In the genomic region with DNA sequence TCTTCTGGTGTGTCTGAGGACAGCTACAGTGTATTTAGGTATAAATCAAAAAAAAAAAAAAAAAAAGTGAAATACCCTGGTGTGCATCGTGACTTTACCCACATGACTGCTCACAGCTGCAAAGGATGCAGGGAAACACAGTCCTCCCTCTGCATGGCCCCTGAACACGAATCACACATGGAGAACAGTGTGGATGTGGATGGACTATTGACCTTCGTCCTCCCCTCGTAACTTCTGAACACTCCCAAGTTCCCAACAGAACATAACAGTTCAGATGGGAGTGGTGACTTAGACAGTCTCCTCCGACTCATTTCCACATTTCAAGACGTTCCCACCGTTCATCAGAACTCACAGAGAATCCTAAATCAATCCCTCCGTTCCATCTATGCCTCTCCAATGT, we compare ENCODE assay signal across 10 mouse cellular contexts. TPM values are rescaled to one million over a fixed set of nuclear protein-coding genes. Genes with fewer than 3 reads are reported as not detected.
A peak's percentile ranks its signal among the peaks of the same experiment; 100 is the strongest.
DNase-seq lines count a peak whose midpoint lies in the region; ATAC-seq and TF ChIP-seq lines count a peak whose summit lies in the region.
"Had no signal": no experiment of that assay in that cellular context is flagged by ENCODE, and none has a peak within 500 bp of the region (broad histone marks: within the 10 kb centered on the region; RNA-seq: fewer than 3 reads in every experiment).

No protein-coding gene starts in this region.

- no peak overlapping the region for H3K4me3 ChIP-seq in embryonic facial prominence, embryonic 12.5 days
- H3K4me3 ChIP-seq in embryonic facial prominence, embryonic 10.5 days = no peak overlapping the region
- H3K4me3 ChIP-seq in layer of hippocampus, adult 2 months = peak overlapping the region; percentile 45; the same call in 1 of the 2 replicates
- peak overlapping the region; percentile 21 for H3K4me3 ChIP-seq in hindbrain, postnatal 0 days (ENCODE audit: low read length)
- no peak overlapping the region; the same call in 1 of the 2 replicates for H3K4me3 ChIP-seq in neural tube, embryonic 14.5 days (ENCODE audit: low read depth, low read length)

- no peaks in the 10 kb centered on the region for H3K36me3 ChIP-seq in embryonic facial prominence, embryonic 12.5 days
- H3K36me3 ChIP-seq in embryonic facial prominence, embryonic 10.5 days (replicated peaks) = no peaks in the 10 kb centered on the region
- no peaks in the 10 kb centered on the region for H3K36me3 ChIP-seq in hindbrain, postnatal 0 days (ENCODE audit: insufficient read depth, low read length)
- H3K36me3 ChIP-seq in neural tube, embryonic 14.5 days (ENCODE audit: control insufficient read depth, insufficient read depth, low read length) = no peaks in the 10 kb centered on the region

- WGBS in embryonic facial prominence, embryonic 12.5 days = 73% methylated on average over 8 of the region's 8 CpGs
- 82% methylated on average over 8 of the region's 8 CpGs for WGBS in embryonic facial prominence, embryonic 10.5 days
- 50% methylated on average over 8 of the region's 8 CpGs for WGBS in hindbrain, postnatal 0 days
- WGBS in neural tube, embryonic 14.5 days = 58% methylated on average over 8 of the region's 8 CpGs

- no peak for ATAC-seq in embryonic facial prominence, embryonic 12.5 days (ENCODE audit: insufficient number of reproducible peaks, insufficient read depth, low FRiP score, low TSS enrichment)
- ATAC-seq in hindbrain, postnatal 0 days = peak; percentile 21; the same call in 1 of the 2 replicates
- ATAC-seq in neural tube, embryonic 14.5 days (ENCODE audit: low read depth) = no peak
- ATAC-seq in megakaryocyte, adult 5-6 weeks (ENCODE audit: poor library complexity, severe bottlenecking) = no peak

- no peaks in the 10 kb centered on the region for H3K27me3 ChIP-seq in embryonic facial prominence, embryonic 12.5 days
- H3K27me3 ChIP-seq in embryonic facial prominence, embryonic 10.5 days (replicated peaks; ENCODE audit: low read depth, poor library complexity, severe bottlenecking) = no peaks in the 10 kb centered on the region
- no peaks in the 10 kb centered on the region for H3K27me3 ChIP-seq in hindbrain, postnatal 0 days (ENCODE audit: insufficient read depth, low read length)
- no peaks in the 10 kb centered on the region for H3K27me3 ChIP-seq in neural tube, embryonic 14.5 days (ENCODE audit: control insufficient read depth, insufficient read depth, low read length)

- H3K9me3 ChIP-seq in embryonic facial prominence, embryonic 12.5 days = no peaks in the 10 kb centered on the region
- no peaks in the 10 kb centered on the region for H3K9me3 ChIP-seq in embryonic facial prominence, embryonic 10.5 days
- no peaks in the 10 kb centered on the region for H3K9me3 ChIP-seq in hindbrain, postnatal 0 days (ENCODE audit: low read length)
- no peaks in the 10 kb centered on the region for H3K9me3 ChIP-seq in neural tube, embryonic 14.5 days (ENCODE audit: control insufficient read depth, low read length)

- H3K9ac ChIP-seq in embryonic facial prominence, embryonic 12.5 days = no peak overlapping the region
- H3K9ac ChIP-seq in hindbrain, postnatal 0 days (replicated peaks; ENCODE audit: low read length) = no peak overlapping the region
- no peak overlapping the region for H3K9ac ChIP-seq in neural tube, embryonic 14.5 days (replicated peaks; ENCODE audit: low read depth, low read length)

- no peak for DNase-seq in embryonic facial prominence, embryonic 10.5 days (ENCODE audit: low spot score)
- DNase-seq in layer of hippocampus, adult 2 months (ENCODE audit: low spot score in 2 of 2) = no peak
- DNase-seq in layer of hippocampus, adult 11-12 months (ENCODE audit: low spot score) = no peak
- no peak for DNase-seq in hindbrain, postnatal 0 days (ENCODE audit: low spot score)
- DNase-seq in cerebellum, adult 11 months = no peak
- DNase-seq: adrenal gland, postnatal 36 days had no signal

- TF ChIP-seq CTCF in layer of hippocampus, adult 2 months (conservative IDR thresholded peaks at IDR 0.05) = peak; percentile 37
- TF ChIP-seq CTCF in hindbrain, postnatal 0 days (IDR thresholded peaks at IDR 0.05; ENCODE audit: low read depth) = no peak

- H3K4me1 ChIP-seq in embryonic facial prominence, embryonic 12.5 days = peaks cover 10% of the 10 kb centered on the region
- H3K4me1 ChIP-seq in embryonic facial prominence, embryonic 10.5 days = peaks cover 14% of the 10 kb centered on the region
- H3K4me1 ChIP-seq in hindbrain, postnatal 0 days (ENCODE audit: insufficient read depth, low read length) = 0 out of 2 replicates have a peak, but pooled peaks cover 4% of the 10 kb centered on the region
- 0 out of 2 replicates have a peak, but pooled peaks cover 3% of the 10 kb centered on the region for H3K4me1 ChIP-seq in neural tube, embryonic 14.5 days (ENCODE audit: control insufficient read depth, insufficient read depth, low read length)

- H3K27ac ChIP-seq in embryonic facial prominence, embryonic 12.5 days = no peak overlapping the region
- H3K27ac ChIP-seq in embryonic facial prominence, embryonic 10.5 days (replicated peaks) = no peak overlapping the region
- peak overlapping the region; percentile 88 for H3K27ac ChIP-seq in layer of hippocampus, adult 2 months
- H3K27ac ChIP-seq in hindbrain, postnatal 0 days = peak overlapping the region; percentile 57; the same call in 1 of the 2 replicates
- no peak overlapping the region for H3K27ac ChIP-seq in neural tube, embryonic 14.5 days (ENCODE audit: low read depth, low read length)

- H3K4me2 ChIP-seq in embryonic facial prominence, embryonic 12.5 days (replicated peaks) = peak overlapping the region; percentile 39
- H3K4me2 ChIP-seq in hindbrain, postnatal 0 days (ENCODE audit: low read depth, low read length) = peak overlapping the region; percentile 53
- peak overlapping the region; percentile 45 for H3K4me2 ChIP-seq in neural tube, embryonic 14.5 days (ENCODE audit: low read depth, low read length)

RNA-seq across cellular contexts. Expression of gene Shc3, which starts 33.5 kb away (rescaled TPM):
- 1.7 and 2.5 TPM in 2 replicates for polyA plus RNA-seq in embryonic facial prominence, embryonic 12.5 days (2016; fragmentation: Nextera tagmentation; extraction: Ambion mirVana)
- 0.92 and 0.94 TPM in 2 replicates for polyA plus RNA-seq in embryonic facial prominence, embryonic 10.5 days (2016; fragmentation: Nextera tagmentation; extraction: Ambion mirVana)
- 100 to 1,000 TPM; 120 to 127 TPM for total RNA-seq in layer of hippocampus, adult 2 months (2021)
- total RNA-seq in hindbrain, postnatal 0 days (2014; rRNA removed) = 111 and 122 TPM in 2 replicates
- polyA plus RNA-seq in hindbrain, postnatal 0 days (2015; fragmentation: Nextera tagmentation; extraction: Ambion mirVana) = 8.5 and 9.1 TPM in 2 replicates
- polyA plus RNA-seq in neural tube, embryonic 14.5 days (2014; fragmentation: Nextera tagmentation; extraction: Ambion mirVana) = 5.4 and 6.6 TPM in 2 replicates
- not detected in 2 replicates for total RNA-seq in megakaryocyte, adult 5-6 weeks (2015)
- not detected in 2 replicates for total RNA-seq in megakaryocyte, adult 5-6 weeks (2017)
- total RNA-seq: hematopoietic stem cell, adult 5-6 weeks had no signal

RNA-seq across cellular contexts. Expression of gene Cks2, which starts 42.3 kb away (rescaled TPM):
- 283 and 304 TPM in 2 replicates for polyA plus RNA-seq in embryonic facial prominence, embryonic 12.5 days (2016; fragmentation: Nextera tagmentation; extraction: Ambion mirVana)
- 384 and 402 TPM in 2 replicates for polyA plus RNA-seq in embryonic facial prominence, embryonic 10.5 days (2016; fragmentation: Nextera tagmentation; extraction: Ambion mirVana)
- 1 to 10 TPM; 1.9 to 2.8 TPM for total RNA-seq in layer of hippocampus, adult 2 months (2021)
- total RNA-seq in hindbrain, postnatal 0 days (2014; rRNA removed) = 40.0 and 41.0 TPM in 2 replicates
- 58.6 and 69.4 TPM in 2 replicates for polyA plus RNA-seq in hindbrain, postnatal 0 days (2015; fragmentation: Nextera tagmentation; extraction: Ambion mirVana)
- 24.5 and 34.5 TPM in 2 replicates for polyA plus RNA-seq in neural tube, embryonic 14.5 days (2014; fragmentation: Nextera tagmentation; extraction: Ambion mirVana)
- total RNA-seq in megakaryocyte, adult 5-6 weeks (2015) = 282 and 302 TPM in 2 replicates
- total RNA-seq in megakaryocyte, adult 5-6 weeks (2017) = 143 and 170 TPM in 2 replicates

RNA-seq across cellular contexts. Expression of gene Secisbp2, which starts 48.7 kb away (rescaled TPM):
- 25.2 and 30.9 TPM in 2 replicates for polyA plus RNA-seq in embryonic facial prominence, embryonic 12.5 days (2016; fragmentation: Nextera tagmentation; extraction: Ambion mirVana)
- 25.2 and 25.9 TPM in 2 replicates for polyA plus RNA-seq in embryonic facial prominence, embryonic 10.5 days (2016; fragmentation: Nextera tagmentation; extraction: Ambion mirVana)
- total RNA-seq in layer of hippocampus, adult 2 months (2021) = 10 to 100 TPM; 22.5 to 22.9 TPM
- 13.7 and 15.0 TPM in 2 replicates for total RNA-seq in hindbrain, postnatal 0 days (2014; rRNA removed)
- polyA plus RNA-seq in hindbrain, postnatal 0 days (2015; fragmentation: Nextera tagmentation; extraction: Ambion mirVana) = 20.1 and 21.8 TPM in 2 replicates
- polyA plus RNA-seq in neural tube, embryonic 14.5 days (2014; fragmentation: Nextera tagmentation; extraction: Ambion mirVana) = 29.6 and 33.9 TPM in 2 replicates
- total RNA-seq in megakaryocyte, adult 5-6 weeks (2015) = 14.0 and 16.1 TPM in 2 replicates
- 18.2 and 21.9 TPM in 2 replicates for total RNA-seq in megakaryocyte, adult 5-6 weeks (2017)

Comparison
In these comparisons a context has a peak if more than half of its experiments do, and no peak if none do; other contexts are left out.
1. H3K27ac ChIP-seq: peak in layer of hippocampus, adult 2 months (single experiment) and hindbrain, postnatal 0 days (single experiment); none in embryonic facial prominence, embryonic 12.5 days (single experiment), embryonic facial prominence, embryonic 10.5 days (single experiment) and neural tube, embryonic 14.5 days (single experiment).
2. H3K4me3 ChIP-seq: peak in layer of hippocampus, adult 2 months (single experiment) and hindbrain, postnatal 0 days (single experiment); none in embryonic facial prominence, embryonic 12.5 days (single experiment), embryonic facial prominence, embryonic 10.5 days (single experiment) and neural tube, embryonic 14.5 days (single experiment).
3. Peak in every context shown above with its lines, with median percentiles within 50 percentile points of each other: H3K4me2 ChIP-seq.